Mouse (Mus musculus): ENCODE results near the gene Lsg1. TPM values are rescaled to one million over a fixed set of nuclear protein-coding genes. Genes with fewer than 3 reads are reported as not detected.
A peak's percentile ranks its signal among the peaks of the same experiment; 100 is the strongest.

The Lsg1 gene
- total RNA-seq, 2 experiments from 2014 or later: 11.5 to 36.7 TPM

- no peak for ATAC-seq (replicated peaks; ENCODE audit: low FRiP score, poor library complexity, severe bottlenecking)
Measured at GRCm38 (mm10) chr16:30601046-30601832, 13.8 kb upstream of the Lsg1 start.

- no peak for ATAC-seq (replicated peaks; ENCODE audit: low FRiP score, poor library complexity, severe bottlenecking)
Measured at GRCm38 (mm10) chr16:30600431-30601045, 13.1 kb upstream of the Lsg1 start.

- ATAC-seq (replicated peaks; ENCODE audit: low FRiP score, poor library complexity, severe bottlenecking): no peak
Measured at GRCm38 (mm10) chr16:30599491-30600268, 12.3 kb upstream of the Lsg1 start, which contains the start of gene Fam43a. Gene Fam43a (plus strand): TSS chr16:30599723.

GRCm38 (mm10) chr16:30596959-30597681, 9.7 kb upstream of the Lsg1 start:
- peak; percentile 68 for ATAC-seq (replicated peaks; ENCODE audit: low FRiP score, poor library complexity, severe bottlenecking)

- ATAC-seq (replicated peaks; ENCODE audit: low FRiP score, poor library complexity, severe bottlenecking): no peak
Measured at GRCm38 (mm10) chr16:30595835-30596557, 8.6 kb upstream of the Lsg1 start.

- no peak for ATAC-seq (replicated peaks; ENCODE audit: low FRiP score, poor library complexity, severe bottlenecking)
Measured at GRCm38 (mm10) chr16:30595356-30595755, 8.0 kb upstream of the Lsg1 start.

GRCm38 (mm10) chr16:30591990-30592389, 4.6 kb upstream of the Lsg1 start:
- ATAC-seq (replicated peaks; ENCODE audit: low FRiP score, poor library complexity, severe bottlenecking): no peak

GRCm38 (mm10) chr16:30590264-30591209, 3.1 kb upstream of the Lsg1 start:
- ATAC-seq (replicated peaks; ENCODE audit: low FRiP score, poor library complexity, severe bottlenecking): no peak

GRCm38 (mm10) chr16:30586935-30587493, 378 bp downstream of the Lsg1 start:
- ATAC-seq (replicated peaks; ENCODE audit: low FRiP score, poor library complexity, severe bottlenecking): no peak

- ATAC-seq (replicated peaks; ENCODE audit: low FRiP score, poor library complexity, severe bottlenecking): no peak
Measured at GRCm38 (mm10) chr16:30580765-30581164, 6.6 kb downstream of the Lsg1 start.

- ATAC-seq (replicated peaks; ENCODE audit: low FRiP score, poor library complexity, severe bottlenecking): no peak
Measured at GRCm38 (mm10) chr16:30576392-30576791, 11.0 kb downstream of the Lsg1 start.

GRCm38 (mm10) chr16:30575815-30576214, 11.6 kb downstream of the Lsg1 start:
- no peak for ATAC-seq (replicated peaks; ENCODE audit: low FRiP score, poor library complexity, severe bottlenecking)

- ATAC-seq (replicated peaks; ENCODE audit: low FRiP score, poor library complexity, severe bottlenecking): no peak
Measured at GRCm38 (mm10) chr16:30572239-30572638, 15.2 kb downstream of the Lsg1 start.

GRCm38 (mm10) chr16:30571378-30571777, 16.0 kb downstream of the Lsg1 start:
- ATAC-seq (replicated peaks; ENCODE audit: low FRiP score, poor library complexity, severe bottlenecking): no peak

GRCm38 (mm10) chr16:30570173-30570572, 17.2 kb downstream of the Lsg1 start:
- no peak for ATAC-seq (replicated peaks; ENCODE audit: low FRiP score, poor library complexity, severe bottlenecking)

GRCm38 (mm10) chr16:30565631-30566030, 21.8 kb downstream of the Lsg1 start:
- ATAC-seq (replicated peaks; ENCODE audit: low FRiP score, poor library complexity, severe bottlenecking): peak; percentile 95

GRCm38 (mm10) chr16:30560601-30561000, 26.8 kb downstream of the Lsg1 start:
- ATAC-seq (replicated peaks; ENCODE audit: low FRiP score, poor library complexity, severe bottlenecking): no peak

Data from erythroblast, adult 5-6 weeks (primary cell).